Comparison of ENCODE assay signal across 21 mouse cellular contexts in the genomic region with DNA sequence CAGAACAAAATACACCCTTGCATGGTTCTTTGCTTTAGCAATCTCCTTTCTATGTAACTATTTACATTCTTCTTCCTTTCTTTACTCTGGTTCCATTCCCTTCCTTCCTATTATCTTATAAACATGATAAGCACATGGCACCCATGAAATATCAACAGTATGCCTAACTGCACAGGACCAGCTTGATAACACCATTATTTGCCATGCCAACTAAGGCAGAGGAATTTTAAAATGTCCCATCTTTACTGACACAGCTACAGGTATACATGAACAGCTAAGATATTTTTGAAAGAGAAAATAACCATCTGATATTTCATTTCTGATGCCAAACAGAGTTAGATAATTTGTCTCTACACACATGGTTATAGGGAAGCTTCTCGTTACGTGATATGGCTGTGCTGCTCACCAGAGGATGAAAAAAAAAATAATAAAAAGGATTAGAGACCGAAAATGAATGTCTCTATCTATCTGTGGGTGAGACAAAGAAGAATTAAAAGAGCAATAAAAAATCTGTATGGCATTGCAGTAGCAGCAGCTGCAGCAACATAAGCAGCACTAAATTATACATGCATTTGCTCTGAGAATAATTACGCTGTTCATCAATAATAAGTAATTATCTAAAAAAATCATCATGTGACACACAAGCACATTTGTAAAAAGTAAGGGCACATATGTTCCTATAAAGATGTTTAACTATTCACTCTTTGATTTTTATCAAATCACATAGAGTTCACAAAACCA.
"Had no signal": no experiment of that assay in that cellular context is flagged by ENCODE, and none has a peak within 500 bp of the region (broad histone marks: within the 10 kb centered on the region; RNA-seq: fewer than 3 reads in every experiment).

No protein-coding gene starts in this region.

- H3K27ac ChIP-seq: kidney, postnatal 0 days; limb, embryonic 12.5 days; limb, embryonic 15.5 days; liver, embryonic 14.5 days; macrophage; midbrain, embryonic 12.5 days; midbrain, embryonic 15.5 days; neural tube, embryonic 15.5 days; stomach, postnatal 0 days had no signal

- H3K36me3 ChIP-seq: limb, embryonic 12.5 days; limb, embryonic 15.5 days; midbrain, embryonic 12.5 days; midbrain, embryonic 15.5 days; neural tube, embryonic 15.5 days had no signal

- H3K9ac ChIP-seq: limb, embryonic 12.5 days; limb, embryonic 15.5 days; liver, embryonic 14.5 days; liver, postnatal 0 days; lung, embryonic 14.5 days; midbrain, embryonic 12.5 days; midbrain, embryonic 15.5 days; neural tube, embryonic 15.5 days had no signal

- H3K4me3 ChIP-seq: limb, embryonic 12.5 days; limb, embryonic 15.5 days; midbrain, embryonic 12.5 days; midbrain, embryonic 15.5 days; myocyte; neural tube, embryonic 15.5 days had no signal

- H3K4me2 ChIP-seq: limb, embryonic 12.5 days; limb, embryonic 15.5 days; liver, embryonic 11.5 days; lung, embryonic 14.5 days; midbrain, embryonic 12.5 days; midbrain, embryonic 15.5 days; neural tube, embryonic 15.5 days had no signal

- H3K9me3 ChIP-seq: limb, embryonic 15.5 days; midbrain, embryonic 12.5 days; midbrain, embryonic 15.5 days; neural tube, embryonic 15.5 days had no signal

- DNase-seq: kidney, adult 18-20 months; kidney, adult 9 months; kidney, postnatal 25 days; left cerebral cortex, postnatal 4 days; liver, postnatal 0 days; lung, embryonic 14.5 days; thymus, adult 2 months; thymus, postnatal 14 days; thymus, postnatal 4 days had no signal

- H3K4me1 ChIP-seq: limb, embryonic 12.5 days; limb, embryonic 15.5 days; midbrain, embryonic 12.5 days; midbrain, embryonic 15.5 days; neural tube, embryonic 15.5 days had no signal

- ATAC-seq: liver, postnatal 0 days; lung, postnatal 0 days; midbrain, embryonic 15.5 days had no signal

- H3K27me3 ChIP-seq: limb, embryonic 12.5 days; limb, embryonic 15.5 days; midbrain, embryonic 12.5 days; midbrain, embryonic 15.5 days; neural tube, embryonic 15.5 days had no signal
